Mouse (Mus musculus) MEL (cell line): ENCODE data around the gene Tnfaip2.

Experiments
- BHLHE40 ChIP-seq: IDR thresholded peaks from 2 replicates; pipeline ENCODE4 v1.6.1; 2012; ENCODE audit warnings: low read depth, mild to moderate bottlenecking, inconsistent platforms, low read length, improper control_type of control experiment, borderline replicate concordance
- CHD1 ChIP-seq: IDR thresholded peaks from 2 replicates; pipeline ENCODE4 v1.6.1; 2012; ENCODE audit warnings: low read depth, mild to moderate bottlenecking, inconsistent platforms, low read length, improper control_type of control experiment
- CTCF ChIP-seq, 3 experiments: IDR thresholded peaks in 2 of 3; conservative IDR thresholded peaks in 1 of 3; 2 replicates each; pipeline ENCODE4 v1.5.1; 2011 to 2012; ENCODE audit warnings: low read length in 3 of 3, low read depth in 2 of 3, mild to moderate bottlenecking in 2 of 3, improper control_type of control experiment in 1 of 3, inconsistent platforms in 1 of 3, mixed read lengths in 1 of 3, moderate library complexity in 1 of 3; ENCODE audit not compliant: control insufficient read depth in 1 of 3, insufficient read depth in 1 of 3, poor library complexity in 1 of 3, severe bottlenecking in 1 of 3
- EP300 ChIP-seq, 2 experiments: IDR thresholded peaks; 2 replicates each; pipeline ENCODE4 v1.6.1; 2011; ENCODE audit warnings: improper control_type of control experiment in 2 of 2, low read length in 2 of 2, low read depth in 1 of 2, mild to moderate bottlenecking in 1 of 2
- GATA1 ChIP-seq: IDR thresholded peaks from 2 replicates; pipeline ENCODE4 v1.6.1; 2011; ENCODE audit warnings: low read depth, low read length, improper control_type of control experiment
- KAT2A ChIP-seq: conservative IDR thresholded peaks from 2 replicates; pipeline ENCODE4 v1.6.1; 2012; ENCODE audit warnings: low read depth, low read length, improper control_type of control experiment, inconsistent platforms
- MYC ChIP-seq: IDR thresholded peaks from 2 replicates; pipeline ENCODE4 v1.6.1; 2011; ENCODE audit warnings: low read depth, mild to moderate bottlenecking, low read length, improper control_type of control experiment, moderate library complexity
- POLR2A ChIP-seq, 2 experiments: IDR thresholded peaks; 2 replicates each; pipeline ENCODE4 v1.6.1; 2011 to 2012; ENCODE audit warnings: low read length in 2 of 2, mild to moderate bottlenecking in 2 of 2, control low read depth in 1 of 2, improper control_type of control experiment in 1 of 2, low read depth in 1 of 2, moderate library complexity in 1 of 2; ENCODE audit not compliant: control insufficient read depth in 1 of 2, insufficient read depth in 1 of 2, poor library complexity in 1 of 2

GRCm38 (mm10) chr12:111430868-111431817, 11.1 kb upstream of the Tnfaip2 start:
- no peak for TF ChIP-seq POLR2A (IDR thresholded peaks at IDR 0.05; ENCODE audit: control insufficient read depth in 1 of 2, insufficient read depth in 1 of 2, low read depth in 1 of 2, low read length in 2 of 2, poor library complexity in 1 of 2)
- TF ChIP-seq BHLHE40 = no peak
- TF ChIP-seq KAT2A = no peak
- TF ChIP-seq CHD1 = no peak
- no peak for TF ChIP-seq CTCF (IDR thresholded peaks at IDR 0.05 in 2 of 3, conservative IDR thresholded peaks at IDR 0.05 in 1 of 3; ENCODE audit: control insufficient read depth in 1 of 3, insufficient read depth in 1 of 3, low read depth in 2 of 3, low read length in 3 of 3, poor library complexity in 1 of 3, severe bottlenecking in 1 of 3)
- TF ChIP-seq MYC = no peak
- no peak for TF ChIP-seq EP300 (IDR thresholded peaks at IDR 0.05; ENCODE audit: low read depth in 1 of 2, low read length in 2 of 2)
- TF ChIP-seq GATA1 = no peak
